Mouse (Mus musculus) thymus, postnatal 4 days (tissue): Measurements from ENCODE around the gene Mrpl17.
A peak's percentile ranks its signal among the peaks of the same experiment; 100 is the strongest.
"Not testable (repeated sequence)": the region's sequence is repeated elsewhere in the genome, so short reads cannot be mapped to it uniquely, and the experiment has no call there.

Experiments
- DNase-seq: peaks from one replicate; pipeline ENCODE4 v3.0.0; 2021

The Mrpl17 gene

GRCm38 (mm10) chr7:105810877-105811489 is at the start of gene Mrpl17:
Mrpl17 (minus strand) TSS chr7:105811099.
- peak; percentile 99 for DNase-seq

GRCm38 (mm10) chr7:105855718-105856560 is 45.0 kb upstream of the Mrpl17 start:
- not testable (repeated sequence) for DNase-seq

- DNase-seq: no peak
These were observed 13.4 kb upstream of the Mrpl17 start for GRCm38 (mm10) chr7:105824281-105824680.

- DNase-seq: no peak
These were observed 7.6 kb upstream of the Mrpl17 start for GRCm38 (mm10) chr7:105818483-105818882.

GRCm38 (mm10) chr7:105816736-105817135 is 5.8 kb upstream of the Mrpl17 start:
- DNase-seq: no peak

GRCm38 (mm10) chr7:105813326-105813725 is 2.4 kb upstream of the Mrpl17 start:
- DNase-seq: no peak

- DNase-seq: no peak
These were observed 1.7 kb upstream of the Mrpl17 start for GRCm38 (mm10) chr7:105812566-105812965.

GRCm38 (mm10) chr7:105811516-105811915 is 617 bp upstream of the Mrpl17 start:
- peak; percentile 21 for DNase-seq

- DNase-seq: no peak
These were observed 521 bp downstream of the Mrpl17 start for GRCm38 (mm10) chr7:105810280-105810876.

GRCm38 (mm10) chr7:105809836-105810235 is 1.1 kb downstream of the Mrpl17 start:
- peak; percentile 11 for DNase-seq

GRCm38 (mm10) chr7:105808385-105808784 is 2.5 kb downstream of the Mrpl17 start:
- DNase-seq: no peak

GRCm38 (mm10) chr7:105806716-105807115 is 4.2 kb downstream of the Mrpl17 start:
- DNase-seq: no peak

- DNase-seq: no peak
These were observed 4.8 kb downstream of the Mrpl17 start for GRCm38 (mm10) chr7:105806125-105806524.

GRCm38 (mm10) chr7:105803428-105803827 is 7.5 kb downstream of the Mrpl17 start:
- DNase-seq: no peak

- DNase-seq: no peak
These were observed 8.1 kb downstream of the Mrpl17 start for GRCm38 (mm10) chr7:105802771-105803170.

GRCm38 (mm10) chr7:105802312-105802711 is 8.6 kb downstream of the Mrpl17 start:
- DNase-seq: no peak

- DNase-seq: no peak
These were observed 13.9 kb downstream of the Mrpl17 start for GRCm38 (mm10) chr7:105796972-105797371.

- DNase-seq: no peak
These were observed 15.0 kb downstream of the Mrpl17 start for GRCm38 (mm10) chr7:105795759-105796366.

- no peak for DNase-seq
These were observed 17.2 kb downstream of the Mrpl17 start for GRCm38 (mm10) chr7:105793701-105794100.

GRCm38 (mm10) chr7:105791147-105791546 is 19.8 kb downstream of the Mrpl17 start:
- DNase-seq: no peak

GRCm38 (mm10) chr7:105787285-105788140 is 23.4 kb downstream of the Mrpl17 start, which contains the start of gene Dchs1:
Dchs1 (minus strand) TSS chr7:105787654.
- DNase-seq: peak; percentile 51
